Mouse (Mus musculus) kidney, postnatal 4 days (tissue): Measurements from ENCODE around the gene 1700034J05Rik.
A peak's percentile ranks its signal among the peaks of the same experiment; 100 is the strongest.

Experiments used
- DNase-seq, 2 experiments: peaks; one replicate each; pipeline ENCODE4 v3.0.0; 2021; ENCODE audit warnings: mixed read lengths in 2 of 2

The 1700034J05Rik gene

GRCm38 (mm10) chr6:146918341-146918740, 35.9 kb downstream of the 1700034J05Rik start:
- DNase-seq: no peak

DNA sequence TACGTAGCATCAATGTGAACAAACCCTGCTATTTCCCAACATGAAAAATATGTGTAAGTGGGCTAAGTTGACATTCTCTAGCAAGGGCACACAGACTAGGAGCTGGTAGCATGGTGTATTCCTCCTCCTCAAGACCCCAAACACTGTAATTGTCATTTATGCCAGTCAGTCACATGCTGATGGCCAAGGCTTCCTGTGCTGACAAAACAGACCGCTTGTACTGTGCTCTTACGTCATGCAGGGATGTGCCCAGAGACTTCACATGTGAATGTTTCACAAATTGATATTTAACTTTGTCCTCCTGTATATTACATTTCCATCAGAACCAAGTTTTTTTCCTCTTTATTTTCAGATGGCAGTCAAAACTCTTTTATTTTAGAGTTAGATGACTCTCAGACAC, 36.8 kb downstream of the 1700034J05Rik start:
- DNase-seq: no peak

DNA sequence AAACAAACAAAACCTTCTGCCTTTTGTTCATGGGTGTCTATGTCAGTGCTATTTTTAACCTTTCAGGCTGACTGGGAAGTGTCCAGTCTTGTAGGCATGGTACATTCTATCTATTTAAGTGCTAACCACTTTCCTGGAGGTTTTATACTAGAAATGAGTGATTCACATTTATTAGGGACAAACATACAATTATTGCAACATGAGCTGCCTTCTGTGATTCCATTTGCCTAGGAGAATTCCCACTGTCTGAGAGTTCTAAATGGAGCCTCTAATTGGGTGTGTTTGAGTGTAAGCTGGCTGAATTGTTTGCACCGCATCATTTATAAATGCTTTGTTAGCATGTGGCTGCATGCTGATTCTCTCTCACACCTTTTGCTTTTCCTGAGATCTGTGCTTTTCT, 38.4 kb downstream of the 1700034J05Rik start:
- DNase-seq: no peak

DNA sequence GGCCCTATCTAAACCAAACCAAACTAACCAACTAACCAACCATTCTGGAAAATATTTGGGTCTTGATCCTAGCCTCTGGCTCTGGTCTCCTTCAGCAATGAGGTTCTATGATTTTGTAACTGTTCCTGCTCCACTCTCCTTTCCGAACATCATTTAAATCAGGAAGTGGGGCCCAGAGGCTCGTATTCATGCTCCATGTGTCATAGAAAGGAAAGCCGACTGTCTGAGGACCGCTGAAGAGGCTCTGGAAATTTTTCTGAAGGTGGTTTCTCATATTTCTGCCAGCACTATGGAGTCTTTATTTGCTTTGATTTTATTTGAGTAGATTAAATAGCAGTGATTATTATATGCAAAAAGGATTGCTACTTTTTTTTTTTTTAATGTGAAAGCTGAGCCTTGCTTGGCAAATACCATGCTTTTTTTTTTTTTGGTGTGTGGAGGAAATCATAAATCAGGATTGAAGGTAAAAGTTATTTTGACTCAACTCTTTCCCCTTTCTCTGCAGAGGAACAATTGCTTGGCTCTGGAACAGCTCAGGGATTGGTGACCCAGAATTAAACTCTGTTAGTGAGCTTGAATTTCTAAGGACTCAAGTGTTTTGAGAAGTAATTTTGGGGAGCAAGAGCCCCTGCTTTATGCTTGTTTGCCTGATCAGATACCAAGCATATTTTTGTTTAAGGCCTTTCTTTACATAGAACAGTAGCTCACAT, 40.6 kb downstream of the 1700034J05Rik start:
- DNase-seq: no peak

DNA sequence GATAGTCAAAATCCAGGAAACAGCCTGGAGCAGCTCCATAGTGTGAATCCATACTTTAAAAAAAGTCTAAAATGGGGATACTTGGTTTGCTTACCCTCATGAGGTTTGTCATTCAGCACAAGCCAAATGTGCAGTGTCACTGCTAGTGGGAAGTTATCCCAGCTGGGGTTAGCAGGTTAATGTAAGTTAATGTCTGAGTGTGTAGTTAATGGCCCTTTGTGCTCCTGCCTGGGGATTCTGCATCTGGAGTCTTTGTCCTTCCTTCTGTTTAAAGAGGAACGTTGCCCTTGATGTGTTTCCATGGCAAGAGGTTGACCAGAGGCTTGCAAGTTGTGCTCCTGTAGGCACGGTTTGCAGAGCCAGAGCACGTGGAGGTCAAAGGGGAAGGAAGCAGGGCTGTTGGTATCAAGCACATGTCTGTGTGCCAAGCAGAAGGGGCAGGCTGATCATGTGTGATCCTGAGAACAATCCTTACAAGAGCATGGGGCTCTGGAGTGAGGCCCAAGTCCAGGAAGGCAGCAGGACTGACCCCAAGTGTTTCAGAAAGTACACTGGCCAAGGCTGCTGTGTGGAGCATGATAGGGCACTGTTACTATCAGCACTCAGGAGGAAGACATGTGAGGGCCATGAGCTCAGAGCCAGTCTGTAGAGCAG, 41.3 kb downstream of the 1700034J05Rik start:
- peak; percentile 36 to 62 for DNase-seq

DNA sequence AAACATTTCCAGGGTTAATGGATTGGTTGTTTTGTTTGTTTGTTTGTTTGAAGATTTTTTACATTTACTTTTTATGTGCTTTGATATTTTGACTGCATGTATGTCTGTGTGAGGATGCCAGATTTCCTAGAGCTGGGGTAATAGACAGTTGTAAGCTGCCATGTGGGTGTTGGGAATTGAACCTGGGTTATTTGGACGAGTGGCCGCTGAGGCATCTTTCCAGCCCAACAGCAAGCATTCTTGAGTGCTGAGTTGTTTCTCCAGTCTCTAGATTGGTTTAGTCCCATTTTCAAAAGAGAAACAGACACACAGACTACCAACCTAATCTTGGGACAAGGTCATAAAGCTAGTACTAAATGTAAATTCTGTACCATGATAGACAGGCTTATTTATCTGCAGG, 43.4 kb downstream of the 1700034J05Rik start:
- no peak for DNase-seq

DNA sequence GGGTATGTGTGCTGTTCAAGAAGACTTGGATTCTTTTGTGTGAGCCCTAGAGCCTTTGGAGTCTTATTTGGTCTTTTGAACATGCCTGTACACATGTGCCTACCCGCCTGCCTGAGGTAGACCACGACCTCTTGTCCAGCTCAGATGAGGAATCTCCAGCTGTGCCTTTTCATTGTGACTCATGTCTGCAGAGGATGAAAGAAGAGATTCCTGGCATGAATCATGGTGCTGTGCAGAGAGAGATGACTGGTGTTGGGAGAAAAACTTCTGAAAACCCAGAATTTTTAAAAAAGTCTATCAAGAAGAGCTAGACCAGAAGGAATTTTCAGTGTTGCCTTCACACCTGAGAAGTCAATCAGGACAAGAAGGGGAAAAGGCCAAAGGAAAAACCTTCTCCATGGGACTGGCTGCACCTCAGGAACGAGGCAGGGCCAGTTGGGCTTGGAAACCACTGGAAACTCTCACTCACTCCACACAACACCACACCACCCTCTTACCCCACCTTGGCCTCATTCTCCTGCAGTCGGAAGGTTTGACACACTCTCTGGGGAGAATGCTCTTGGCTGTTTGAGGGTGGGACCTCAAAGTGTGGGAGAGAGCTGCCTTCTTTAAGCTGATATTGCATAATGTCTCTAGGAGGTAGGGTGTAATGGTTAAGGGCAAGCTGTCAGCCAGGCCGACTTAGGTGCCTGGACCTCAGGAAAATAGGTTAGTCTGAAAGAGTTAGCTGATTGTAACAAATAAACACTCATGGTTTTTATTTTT, 44.3 kb downstream of the 1700034J05Rik start:
- DNase-seq: no peak

DNA sequence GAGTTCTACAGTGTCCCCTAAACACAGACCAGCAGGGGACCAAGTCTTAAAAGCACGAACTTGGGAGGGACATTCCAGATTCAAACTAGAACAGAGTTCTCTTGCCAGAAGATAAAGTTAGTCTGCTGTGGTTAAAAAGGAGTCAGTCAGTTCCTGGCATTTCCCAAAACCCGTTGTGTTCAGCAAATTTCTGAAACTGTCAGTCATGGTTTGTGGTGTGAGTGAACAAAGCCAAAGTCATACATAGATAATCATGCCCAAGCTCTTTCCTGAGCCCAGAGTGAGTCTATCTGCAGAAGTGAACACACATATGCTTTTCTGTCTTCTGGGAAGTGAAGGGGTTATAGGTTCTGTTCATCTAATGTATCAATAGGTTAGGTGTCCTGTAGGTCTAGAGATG, 45.4 kb downstream of the 1700034J05Rik start:
- no peak for DNase-seq

DNA sequence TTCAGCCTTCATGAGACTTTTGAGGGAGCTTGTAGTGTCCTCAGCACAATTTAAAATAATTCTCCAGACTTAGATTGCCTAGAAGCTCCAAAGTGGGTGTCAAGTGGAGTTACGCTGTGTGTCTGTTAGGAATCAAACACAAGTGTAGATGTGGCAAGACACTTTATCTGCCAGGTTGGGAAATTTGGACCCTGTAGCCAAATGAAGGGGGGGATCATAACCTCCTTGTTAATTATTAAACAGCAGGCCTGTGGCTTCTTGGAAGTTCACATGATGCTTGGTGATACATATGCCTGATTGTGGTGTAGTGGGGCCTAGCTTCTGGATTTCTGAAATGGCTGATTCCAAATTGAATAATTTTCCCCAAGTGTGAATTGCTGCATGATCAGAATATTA, 46.4 kb downstream of the 1700034J05Rik start:
- DNase-seq: no peak

DNA sequence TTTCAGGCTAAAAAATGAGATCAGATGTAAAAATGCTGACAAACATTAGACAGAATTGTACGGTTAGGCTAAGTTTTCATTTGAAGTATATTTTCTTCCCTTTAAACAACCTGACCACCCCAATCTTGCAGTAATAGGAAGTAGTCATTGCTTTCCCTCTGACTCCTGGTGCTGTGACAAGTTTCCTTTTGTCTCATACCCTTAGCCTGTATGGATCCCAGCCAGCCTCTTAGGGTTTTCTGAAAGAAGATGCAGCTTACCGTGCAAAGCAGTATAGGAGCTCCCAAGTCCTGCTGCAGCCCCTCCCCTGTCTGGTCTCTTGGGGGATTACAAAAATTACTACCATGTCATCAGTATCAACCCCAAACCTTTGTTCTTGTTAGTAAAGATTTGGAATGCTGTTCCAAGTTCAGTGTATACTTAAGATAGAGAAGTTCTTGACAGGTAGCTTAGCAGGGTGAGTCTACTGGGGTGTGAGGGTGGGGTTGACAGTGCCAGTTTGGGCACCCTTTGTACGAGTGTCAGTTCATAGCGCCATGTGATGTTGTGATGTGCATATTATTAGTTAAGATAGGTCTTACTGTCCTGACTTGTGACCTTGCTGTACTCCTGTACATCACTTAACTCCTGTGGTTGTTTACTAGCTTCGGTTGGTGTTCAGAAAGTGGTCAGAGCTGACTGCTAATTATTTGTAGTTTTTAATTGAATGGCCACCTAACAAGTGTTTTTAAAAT, 47.0 kb downstream of the 1700034J05Rik start:
- DNase-seq: no peak

GRCm38 (mm10) chr6:146906000-146906786, 48.0 kb downstream of the 1700034J05Rik start:
- DNase-seq: no peak

DNA sequence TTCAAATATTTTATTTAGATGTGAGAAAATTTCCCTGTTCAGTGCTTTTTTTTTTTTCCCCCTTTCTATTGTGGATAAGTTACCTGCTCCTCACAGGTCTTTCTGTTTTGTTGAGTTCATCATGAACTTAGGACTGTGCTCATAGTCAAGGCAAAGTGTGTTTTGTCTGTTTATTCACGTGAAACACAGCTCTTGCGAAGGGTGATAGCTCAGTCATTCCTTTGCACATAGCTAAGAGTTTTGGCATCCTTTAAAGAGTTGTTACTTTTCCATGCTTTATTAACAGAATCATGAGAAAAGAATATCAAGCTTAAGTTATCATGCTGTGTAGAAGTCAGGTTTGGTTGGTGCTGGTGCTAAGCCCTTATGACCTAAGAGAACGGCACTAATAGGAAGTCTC, 49.5 kb downstream of the 1700034J05Rik start:
- no peak for DNase-seq

- no peak for DNase-seq
Measured at GRCm38 (mm10) chr6:146903632-146904031, 50.6 kb downstream of the 1700034J05Rik start.

DNA sequence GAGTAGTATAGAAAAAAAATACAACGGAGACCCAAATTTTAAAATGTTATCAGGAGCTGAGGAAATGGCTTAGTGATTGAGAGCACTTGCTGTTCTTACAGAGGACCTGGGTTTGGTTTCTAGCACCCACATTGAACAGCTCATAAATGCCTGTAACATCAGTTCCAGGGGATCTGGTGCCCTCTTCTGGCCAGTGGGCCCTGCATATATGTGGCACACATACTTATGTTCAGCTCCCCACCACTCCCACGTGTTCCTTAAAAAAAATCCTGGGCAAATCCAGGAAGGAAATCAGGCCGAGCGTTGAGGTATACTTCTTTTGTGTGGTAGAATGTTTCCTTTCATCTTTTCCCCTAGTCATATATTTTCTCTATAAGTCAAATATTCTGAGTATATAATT, 52.3 kb downstream of the 1700034J05Rik start:
- DNase-seq: no peak
